Mouse (Mus musculus) C2C12 (cell line): ENCODE data around the gene Dscaml1. TPM values are rescaled to one million over a fixed set of nuclear protein-coding genes. Genes with fewer than 3 reads are reported as not detected.

Experiments
- H3K27me3 ChIP-seq: one replicate; pipeline ENCODE4 v1.6.1; 2011; ENCODE audit not compliant: control insufficient read depth, insufficient read depth, insufficient read length
- H3K36me3 ChIP-seq: one replicate; pipeline ENCODE4 v1.6.1; 2011; ENCODE audit not compliant: control insufficient read depth, insufficient read depth
- H3K4me3 ChIP-seq: one replicate; pipeline ENCODE4 v1.5.1; 2011; ENCODE audit warnings: mild to moderate bottlenecking, control low read depth; ENCODE audit not compliant: poor library complexity, insufficient read depth, severe bottlenecking
- H3K79me2 ChIP-seq: one replicate; pipeline ENCODE4 v1.6.1; 2011; ENCODE audit not compliant: control insufficient read depth, insufficient read depth
- H3K79me3 ChIP-seq: one replicate; pipeline ENCODE4 v1.6.1; 2011; ENCODE audit warnings: low read depth, control low read depth
- H3ac ChIP-seq: one replicate; pipeline ENCODE3; 2011; ENCODE audit warnings: low read depth; ENCODE audit not compliant: control insufficient read depth, insufficient read length
- CEBPB ChIP-seq: IDR thresholded peaks from one replicate; pipeline ENCODE4 v1.6.1; 2011; ENCODE audit warnings: low read depth, mild to moderate bottlenecking, control low read depth, moderate library complexity
- CTCF ChIP-seq: IDR thresholded peaks from one replicate; pipeline ENCODE4 v1.5.1; 2011; ENCODE audit not compliant: control insufficient read depth, insufficient read depth, insufficient read length
- FOSL1 ChIP-seq: IDR thresholded peaks from one replicate; pipeline ENCODE4 v1.8.0; 2011; ENCODE audit warnings: mild to moderate bottlenecking, low read length; ENCODE audit not compliant: poor library complexity, insufficient read depth, severe bottlenecking
- MAX ChIP-seq: IDR thresholded peaks from one replicate; pipeline ENCODE4 v1.6.1; 2011; ENCODE audit warnings: mild to moderate bottlenecking, control low read depth
- MYOD1 ChIP-seq: IDR thresholded peaks from one replicate; pipeline ENCODE4 v1.6.1; 2011; ENCODE audit warnings: low read depth; ENCODE audit not compliant: control insufficient read depth, insufficient read length
- MYOG ChIP-seq: IDR thresholded peaks from one replicate; pipeline ENCODE4 v1.6.1; 2011; ENCODE audit not compliant: control insufficient read depth, insufficient read length; ENCODE audit errors: extremely low read depth
- USF1 ChIP-seq: IDR thresholded peaks from one replicate; pipeline ENCODE4 v1.6.1; 2011; ENCODE audit warnings: low read depth, mild to moderate bottlenecking, control low read depth, moderate library complexity
- polyA plus RNA-seq: library from polyadenylated mRNA; unstranded; fragments of >200 nt; fragmentation: generic; extraction: Trizol; gene quantifications from one replicate; pipeline ENCODE4 v1.2.1, GENCODE M21; 2012; ENCODE audit warnings: missing spikeins

Dscaml1 gene
- polyA plus RNA-seq, 1 experiment, result not detected

DNA sequence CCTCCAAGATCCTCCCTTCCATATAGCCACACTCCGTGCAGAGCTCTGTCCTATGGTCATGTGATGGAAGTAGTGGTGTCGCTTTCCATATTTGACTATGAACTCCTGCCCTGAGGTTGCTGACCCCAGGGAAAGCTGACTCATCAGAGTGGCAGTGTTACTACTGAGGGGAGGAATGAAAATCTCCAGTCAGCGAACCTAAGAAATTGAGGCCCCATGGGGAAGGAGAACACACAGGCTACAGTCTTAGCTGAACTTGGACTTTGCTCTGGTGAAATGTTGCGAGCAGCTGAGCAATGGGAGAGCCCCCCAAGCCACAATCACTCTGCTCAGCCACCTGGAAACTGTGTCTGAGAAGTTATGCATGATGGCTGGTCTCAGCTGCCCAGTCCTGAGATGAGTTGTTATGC is 60.2 kb downstream of the Dscaml1 start:
- Histone ChIP-seq H3K4me3 (no peak overlapping the region), H3K79me2 (no peaks in the 10 kb centered on the region), H3K36me3 (no peaks in the 10 kb centered on the region), H3ac (no peak overlapping the region), H3K79me3 (no peaks in the 10 kb centered on the region), H3K27me3 (peaks cover 9% of the 10 kb centered on the region)
- TF ChIP-seq MAX, result no peak
- no peak for TF ChIP-seq MYOD1
- TF ChIP-seq MYOG, result no peak
- TF ChIP-seq USF1, result no peak

- no peak for TF ChIP-seq CEBPB
- no peak for TF ChIP-seq MAX
- no peak for TF ChIP-seq USF1
- TF ChIP-seq MYOD1, result no peak
- TF ChIP-seq CTCF, result no peak
- no peak for TF ChIP-seq MYOG
- no peak for TF ChIP-seq FOSL1
- Histone ChIP-seq H3ac (no peak overlapping the region), H3K4me3 (no peak overlapping the region), H3K27me3 (peaks cover 6% of the 10 kb centered on the region), H3K79me3 (no peaks in the 10 kb centered on the region), H3K79me2 (no peaks in the 10 kb centered on the region), H3K36me3 (no peaks in the 10 kb centered on the region)
Measured at GRCm38 (mm10) chr9:45487179-45487801, 60.9 kb downstream of the Dscaml1 start.

DNA sequence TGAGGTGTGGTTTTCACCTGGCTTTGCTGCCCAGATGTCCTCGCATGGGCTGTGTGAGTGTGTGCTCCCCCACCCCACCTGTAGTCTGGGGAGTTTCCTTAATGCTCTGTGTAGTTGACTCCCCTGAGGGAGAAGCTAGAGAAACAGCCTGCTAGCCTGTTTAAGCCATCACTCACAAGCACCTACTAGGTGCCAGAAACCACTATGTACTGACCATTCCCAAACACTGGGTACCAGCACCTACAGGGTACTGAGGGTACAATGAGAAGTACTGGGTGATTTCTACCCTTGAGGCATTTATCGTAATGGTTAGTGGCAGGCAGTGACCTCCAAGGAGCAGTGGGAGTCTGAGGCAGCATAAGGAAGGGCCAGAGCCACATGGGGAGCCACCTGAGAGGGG is 64.5 kb downstream of the Dscaml1 start:
- TF ChIP-seq USF1 (no peak), CTCF (no peak), MAX (no peak), FOSL1 (no peak), MYOG (no peak), CEBPB (no peak), MYOD1 (no peak)
- Histone ChIP-seq H3K4me3 (no peak overlapping the region), H3K79me3 (no peaks in the 10 kb centered on the region), H3K27me3 (no peaks in the 10 kb centered on the region), H3ac (no peak overlapping the region), H3K79me2 (no peaks in the 10 kb centered on the region), H3K36me3 (no peaks in the 10 kb centered on the region)

DNA sequence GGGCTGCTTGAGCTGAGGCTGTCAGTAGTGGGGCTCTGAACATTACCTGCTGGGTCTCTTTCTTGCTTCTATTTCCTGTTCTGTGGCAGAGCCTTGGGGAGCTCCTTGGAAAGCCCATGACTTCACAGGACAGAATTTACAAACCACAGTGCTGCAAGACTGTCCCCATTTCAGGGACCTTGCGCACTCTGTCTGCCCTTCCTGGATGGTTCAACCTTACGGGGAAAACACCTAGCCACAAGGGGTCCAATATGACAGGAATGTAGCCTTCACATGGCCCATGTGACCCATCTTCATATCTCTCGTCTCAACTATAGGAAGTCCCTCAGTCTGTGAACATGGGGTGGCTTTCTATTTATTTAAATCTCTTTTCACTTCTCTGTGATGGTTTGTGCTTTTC is 68.5 kb downstream of the Dscaml1 start:
- H3ac ChIP-seq, result no peak overlapping the region
- H3K79me2 ChIP-seq, result no peaks in the 10 kb centered on the region
- peaks cover 3% of the 10 kb centered on the region for H3K27me3 ChIP-seq
- no peaks in the 10 kb centered on the region for H3K36me3 ChIP-seq
- H3K79me3 ChIP-seq, result no peaks in the 10 kb centered on the region
- H3K4me3 ChIP-seq, result no peak overlapping the region
- TF ChIP-seq FOSL1 (no peak), MYOD1 (no peak), USF1 (no peak), MYOG (no peak), CTCF (no peak), MAX (no peak), CEBPB (no peak)

DNA sequence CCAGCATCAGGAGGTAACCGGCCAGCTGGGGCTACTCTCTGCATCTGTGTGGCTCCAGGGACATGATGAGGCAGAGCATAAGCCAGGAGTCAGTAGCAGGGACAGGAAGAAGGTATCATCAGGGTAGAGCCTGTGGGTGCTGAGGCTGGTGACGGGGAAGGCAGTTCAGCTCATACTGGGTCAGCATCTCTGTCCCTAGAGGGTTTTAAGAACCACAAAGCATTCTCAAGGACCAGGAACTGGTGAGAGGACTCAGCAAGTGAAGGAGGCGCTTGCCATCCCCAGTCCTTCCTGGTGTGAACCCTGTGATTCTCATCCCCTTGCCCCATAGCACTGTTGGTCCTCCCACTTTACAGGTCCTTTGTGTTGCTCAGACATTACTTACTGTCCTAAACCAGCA is 69.9 kb downstream of the Dscaml1 start:
- TF ChIP-seq MYOG, result no peak
- no peak for TF ChIP-seq FOSL1
- Histone ChIP-seq H3K4me3 (no peak overlapping the region), H3ac (no peak overlapping the region), H3K79me2 (no peaks in the 10 kb centered on the region), H3K36me3 (no peaks in the 10 kb centered on the region), H3K79me3 (no peaks in the 10 kb centered on the region), H3K27me3 (peaks cover 3% of the 10 kb centered on the region)

GRCm38 (mm10) chr9:45496944-45497343 is 70.5 kb downstream of the Dscaml1 start:
- Histone ChIP-seq H3K79me3 (no peaks in the 10 kb centered on the region), H3ac (no peak overlapping the region), H3K79me2 (no peaks in the 10 kb centered on the region), H3K36me3 (no peaks in the 10 kb centered on the region), H3K4me3 (no peak overlapping the region), H3K27me3 (peaks cover 3% of the 10 kb centered on the region)
- TF ChIP-seq MAX, result no peak
- no peak for TF ChIP-seq MYOG
- TF ChIP-seq CTCF, result no peak
- no peak for TF ChIP-seq USF1
- TF ChIP-seq MYOD1, result no peak
- TF ChIP-seq FOSL1, result no peak
- no peak for TF ChIP-seq CEBPB
